Mouse (Mus musculus) c-Kit-negative CD71-positive TER-119-positive erythroid progenitor cells, embryonic 14.5 days (primary cell): ENCODE measurements around the gene Btbd35f23.
"Not testable (repeated sequence)": the region's sequence is repeated elsewhere in the genome, so short reads cannot be mapped to it uniquely, and the experiment has no call there.

Experiments used
- DNase-seq: peaks from one replicate; pipeline ENCODE4 v3.0.0-alpha.2; 2013; ENCODE audit warnings: low read depth, low spot score

Btbd35f23 gene

GRCm38 (mm10) chrX:3076575-3076974 lies at the start of gene Btbd35f23:
Gene Btbd35f23, plus strand, starts transcription at chrX:3076875.
- DNase-seq, result not testable (repeated sequence)
